Mouse (Mus musculus): Measurements from ENCODE around the gene Nav3. TPM values are rescaled to one million over a fixed set of nuclear protein-coding genes. Genes with fewer than 3 reads are reported as not detected.
A peak's percentile ranks its signal among the peaks of the same experiment; 100 is the strongest.

The Nav3 gene
- total RNA-seq (2021): 10 to 100 TPM in 1 of 2 experiments, 1 to 10 TPM in 1; 8.9 to 11.6 TPM
- long read RNA-seq, experiment 1, partial matches to known transcripts: 0 of 1 reads
- long read RNA-seq, experiment 1, other reads (novel, unspliced or antisense): 1 of 1 reads
- long read RNA-seq, experiment 2, partial matches to known transcripts: 0 of 2 reads
- long read RNA-seq, experiment 2, other reads (novel, unspliced or antisense): 2 of 2 reads

DNA sequence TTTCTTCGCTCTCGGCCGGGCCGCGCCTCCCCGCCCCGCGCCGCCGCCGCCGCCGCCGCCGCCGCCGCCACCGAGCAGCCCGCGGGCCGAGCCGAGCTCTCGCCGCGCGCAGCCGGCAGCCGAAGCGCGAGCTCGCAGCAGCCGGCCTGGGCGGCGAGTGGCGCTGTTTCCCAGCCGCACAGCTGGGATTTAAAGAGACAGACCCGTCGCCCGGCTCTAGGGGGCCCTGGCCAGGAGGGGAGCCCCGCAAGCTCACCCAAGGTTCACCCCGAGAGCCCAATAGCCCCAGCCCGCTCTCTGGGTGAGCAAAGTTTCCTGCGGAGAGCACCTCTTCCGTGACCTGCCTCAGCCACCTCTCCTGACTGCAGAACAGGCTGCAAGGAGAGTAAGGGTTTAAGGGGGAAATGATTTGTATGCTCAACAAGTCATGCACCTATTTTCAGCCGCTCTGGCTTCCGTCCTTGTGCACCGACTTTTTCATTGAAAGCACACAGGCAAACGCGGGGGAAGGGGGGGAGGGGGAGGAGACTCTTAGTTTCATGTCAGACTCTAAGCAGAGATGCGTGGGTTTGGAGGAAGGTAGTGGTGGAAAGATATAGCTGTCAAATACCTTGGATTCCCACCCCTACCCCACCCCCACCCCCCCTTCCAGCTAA is at the start of gene Nav3:
TSS of gene Nav3 (minus strand) at position 367 of the 656 bp plus-strand sequence.
- peak; percentile 75 to 76 for DNase-seq
- intact Hi-C loops (cut with DNase I): loop anchor here (5.0 kb wide), 1 partner anchor 196 kb away; no protein-coding TSS in a partner anchor

DNA sequence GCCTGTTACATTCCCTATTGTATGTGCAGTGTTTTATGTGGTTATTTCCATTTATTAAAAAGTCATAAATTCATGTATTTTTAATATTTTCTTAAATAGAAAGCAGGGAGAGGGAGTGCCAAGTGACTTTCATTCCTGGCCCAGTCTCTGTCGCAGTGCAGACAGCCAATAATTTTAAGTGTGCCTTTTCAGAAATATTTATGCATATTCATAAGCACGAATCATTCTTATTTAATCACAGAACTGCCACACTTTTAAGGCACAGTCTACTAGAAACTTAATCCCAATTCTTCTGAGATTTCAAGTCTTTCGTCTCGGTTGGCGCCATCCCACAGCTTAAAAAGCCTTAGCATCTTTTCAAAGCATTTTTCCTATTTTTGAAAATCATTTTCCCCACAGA is 29.3 kb upstream of the Nav3 start:
- DNase-seq: no peak
- intact Hi-C loops (cut with DNase I): no loop called here

DNA sequence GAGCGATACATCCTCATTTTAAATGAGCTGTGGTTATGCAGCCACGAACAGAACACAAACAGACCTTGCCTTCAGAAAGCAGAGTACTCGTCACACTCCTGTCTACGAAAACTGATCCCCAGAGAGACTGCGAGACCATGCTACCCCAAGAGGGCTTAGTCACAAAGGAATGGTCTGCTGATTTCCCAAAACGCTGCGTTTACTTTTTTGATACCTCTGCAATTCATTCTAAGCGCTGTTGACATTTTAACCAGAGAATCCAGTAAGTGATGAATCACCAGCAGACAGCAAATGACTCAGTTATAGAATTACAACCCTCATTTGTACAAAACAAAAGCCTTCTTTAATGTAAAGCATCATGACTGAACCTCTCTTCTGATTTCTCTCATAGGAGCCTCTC is 28.8 kb upstream of the Nav3 start:
- DNase-seq: no peak
- intact Hi-C loops (cut with DNase I): no loop called here

- DNase-seq: no peak
- intact Hi-C loops (cut with DNase I): no loop called here
Observed at GRCm38 (mm10) chr10:110479189-110479588, 23.2 kb upstream of the Nav3 start.

DNA sequence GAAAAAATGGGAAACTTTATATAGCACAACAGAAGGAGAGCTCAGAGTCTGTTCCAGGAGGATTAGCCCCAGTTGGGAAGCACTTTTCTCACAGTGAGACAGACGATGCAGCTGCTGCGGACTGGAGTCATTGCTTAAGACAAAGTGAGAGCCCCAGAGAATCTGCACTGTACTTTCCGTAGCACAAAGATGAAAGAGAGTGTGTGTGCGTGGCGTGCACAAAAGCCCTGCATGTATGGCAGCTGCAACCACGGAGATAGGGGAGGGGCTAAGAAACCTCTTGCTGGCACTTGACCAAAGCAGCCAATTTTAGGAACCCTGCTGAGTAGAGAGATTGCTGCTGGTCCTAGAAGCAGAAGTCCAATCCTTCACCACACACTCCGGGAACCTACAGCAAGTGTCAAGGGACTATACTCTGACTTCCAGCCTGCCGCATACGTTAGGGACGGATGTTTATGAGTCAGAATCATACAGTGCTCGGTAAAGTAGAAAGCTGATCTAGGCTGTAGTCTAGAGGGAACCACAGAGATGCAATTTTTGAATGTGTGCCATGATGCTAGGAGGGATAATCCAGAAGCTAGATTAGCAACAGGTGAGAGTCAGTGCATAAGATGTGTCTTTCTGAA is 21.8 kb upstream of the Nav3 start:
- no peak for DNase-seq
- intact Hi-C loops (cut with DNase I): no loop called here

GRCm38 (mm10) chr10:110474107-110474506 is 18.1 kb upstream of the Nav3 start:
- no peak for DNase-seq

GRCm38 (mm10) chr10:110469445-110469844 is 13.4 kb upstream of the Nav3 start:
- intact Hi-C loops (cut with DNase I): no loop called here
- no peak for DNase-seq

More at GRCm38 (mm10) chr10:110474107-110474506, 18.1 kb upstream of the Nav3 start:
- intact Hi-C loops (cut with DNase I): no loop called here

GRCm38 (mm10) chr10:110455063-110455837 is 754 bp downstream of the Nav3 start:
- intact Hi-C loops (cut with DNase I): loop anchor here (5.0 kb wide), 1 partner anchor 197 kb away; no protein-coding TSS in a partner anchor
- DNase-seq: no peak

DNA sequence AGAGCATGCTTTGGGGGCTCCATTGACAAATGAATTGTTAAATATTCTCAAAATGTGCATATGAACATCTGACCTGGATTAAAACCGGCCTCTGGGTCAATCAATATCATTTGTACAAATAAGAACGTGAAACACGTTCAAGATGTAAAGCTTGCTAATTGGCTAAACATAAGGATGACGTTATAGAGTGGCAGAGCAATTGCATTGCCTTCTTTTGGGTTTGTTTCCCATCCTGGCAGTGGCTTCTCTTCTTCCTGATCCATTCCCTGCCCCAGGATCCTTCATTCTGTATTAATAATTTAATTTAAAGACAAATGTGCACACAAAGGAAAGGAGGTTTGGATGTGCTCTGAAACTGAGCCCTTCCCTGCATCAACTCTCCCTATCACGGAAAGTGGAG is 2.4 kb downstream of the Nav3 start:
- intact Hi-C loops (cut with DNase I): no loop called here
- no peak for DNase-seq

GRCm38 (mm10) chr10:110440396-110440795 is 15.6 kb downstream of the Nav3 start:
- no peak for DNase-seq
- intact Hi-C loops (cut with DNase I): no loop called here

DNA sequence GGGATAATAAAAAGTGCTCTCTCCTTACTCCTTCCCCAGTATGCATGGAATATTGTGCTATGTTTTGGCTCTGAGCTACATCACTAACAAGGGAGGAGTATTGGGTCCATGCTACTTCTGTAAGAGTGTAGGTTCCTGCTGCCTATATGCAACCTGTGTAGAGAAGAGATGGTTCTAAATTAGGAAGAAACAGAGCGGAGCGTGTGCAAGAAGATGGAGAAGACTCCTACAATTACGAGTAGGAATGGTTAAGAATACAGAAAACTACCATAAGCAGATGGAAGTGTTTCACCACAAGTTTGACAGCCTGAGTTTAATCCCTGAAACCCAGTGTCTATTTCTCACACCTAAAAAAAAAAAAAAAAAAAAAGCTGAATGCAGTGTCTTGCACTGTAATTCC is 24.9 kb downstream of the Nav3 start:
- no peak for DNase-seq

DNA sequence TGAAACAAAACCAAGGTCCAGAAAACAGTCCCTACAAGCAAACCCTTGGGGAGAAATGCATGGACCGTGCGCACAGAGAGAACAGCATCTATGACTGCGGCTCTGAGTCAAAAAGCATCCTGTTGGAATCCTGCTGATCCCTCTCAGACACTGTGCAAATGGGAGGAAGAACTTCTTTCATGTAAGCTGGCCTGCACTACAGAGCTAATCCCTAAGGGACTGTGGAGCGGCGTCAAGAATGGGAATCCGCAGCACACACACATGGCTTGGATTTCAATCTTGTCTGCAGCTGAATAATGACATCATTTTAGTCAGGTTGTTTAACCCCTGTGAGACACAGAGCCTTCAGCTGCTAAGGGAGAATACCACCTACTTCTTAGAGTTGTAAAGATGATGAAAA is 26.4 kb downstream of the Nav3 start:
- peak in 1 of 2 experiments; percentile 3 for DNase-seq

More for the DNA sequence above, 24.9 kb downstream of the Nav3 start:
- intact Hi-C loops (cut with DNase I): no loop called here

DNA sequence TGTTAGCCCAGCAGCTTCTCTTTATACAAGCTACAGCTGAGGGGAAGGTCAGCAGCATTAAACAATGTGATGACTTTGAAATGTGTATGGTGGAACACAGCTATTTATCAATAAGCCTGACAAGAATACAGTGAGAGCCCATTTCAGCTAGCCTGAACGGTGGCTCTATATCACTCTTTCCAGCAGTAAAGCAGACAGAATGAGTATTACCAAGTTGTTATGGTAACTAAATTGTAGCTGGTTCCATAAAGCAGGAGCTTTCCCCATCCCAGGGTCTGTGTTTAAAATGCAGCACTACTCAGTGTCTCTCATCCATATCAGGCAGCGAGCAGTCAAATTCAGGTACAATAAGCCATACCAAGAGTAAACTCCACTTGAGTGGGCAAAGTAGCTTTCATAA is 27.0 kb downstream of the Nav3 start:
- DNase-seq: no peak
- intact Hi-C loops (cut with DNase I): no loop called here

More for the DNA sequence above, 26.4 kb downstream of the Nav3 start:
- intact Hi-C loops (cut with DNase I): no loop called here

GRCm38 (mm10) chr10:110421533-110421932 is 34.5 kb downstream of the Nav3 start:
- intact Hi-C loops (cut with DNase I): no loop called here
- no peak for DNase-seq

- no peak for DNase-seq
- intact Hi-C loops (cut with DNase I): no loop called here
Observed at GRCm38 (mm10) chr10:110417003-110417402, 39.0 kb downstream of the Nav3 start.

- no peak for DNase-seq
- intact Hi-C loops (cut with DNase I): no loop called here
Observed at GRCm38 (mm10) chr10:110415624-110416023, 40.4 kb downstream of the Nav3 start.

GRCm38 (mm10) chr10:110413281-110413897 is 42.6 kb downstream of the Nav3 start:
- intact Hi-C loops (cut with DNase I): no loop called here
- DNase-seq: no peak

DNA sequence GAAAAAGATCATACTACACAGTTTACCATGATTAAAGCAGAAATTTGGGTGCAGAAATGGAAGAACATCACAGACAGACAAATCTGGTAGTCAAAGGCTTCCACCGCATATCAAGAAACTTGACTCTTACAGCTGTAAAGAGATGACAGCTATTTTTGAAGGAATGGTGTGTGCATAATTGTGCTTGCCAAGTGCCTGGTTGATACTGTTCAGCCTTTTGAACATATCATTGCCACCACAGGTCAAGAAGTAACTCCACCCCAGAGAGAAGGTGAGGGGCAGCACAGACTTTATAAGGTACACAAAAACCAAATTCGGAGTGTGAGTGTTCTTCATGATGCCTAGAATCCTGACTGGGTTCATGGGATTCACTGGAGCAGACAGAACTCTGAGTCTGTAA is 53.1 kb downstream of the Nav3 start:
- DNase-seq: no peak
- intact Hi-C loops (cut with DNase I): no loop called here

DNA sequence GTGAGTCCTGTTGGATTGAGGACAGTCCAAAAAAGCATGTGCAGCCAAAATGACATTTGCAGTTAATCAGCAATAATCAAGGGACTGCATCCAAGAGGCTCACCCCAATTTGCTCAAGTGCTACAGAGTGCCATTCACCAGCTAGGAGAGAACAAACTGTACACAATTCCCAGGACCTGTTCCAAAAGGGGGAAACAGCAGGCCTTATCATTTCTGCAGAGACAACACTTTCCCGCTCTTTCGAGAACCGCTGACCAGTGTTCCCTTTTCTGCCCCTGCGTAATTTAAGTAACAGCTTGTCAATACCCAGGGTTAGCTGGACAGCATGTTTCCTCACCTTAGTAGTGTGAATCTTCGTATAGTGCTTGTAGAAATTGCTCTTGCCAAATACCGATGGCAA is 55.4 kb downstream of the Nav3 start:
- DNase-seq: peak in 1 of 2 experiments; percentile 1
- intact Hi-C loops (cut with DNase I): no loop called here

DNA sequence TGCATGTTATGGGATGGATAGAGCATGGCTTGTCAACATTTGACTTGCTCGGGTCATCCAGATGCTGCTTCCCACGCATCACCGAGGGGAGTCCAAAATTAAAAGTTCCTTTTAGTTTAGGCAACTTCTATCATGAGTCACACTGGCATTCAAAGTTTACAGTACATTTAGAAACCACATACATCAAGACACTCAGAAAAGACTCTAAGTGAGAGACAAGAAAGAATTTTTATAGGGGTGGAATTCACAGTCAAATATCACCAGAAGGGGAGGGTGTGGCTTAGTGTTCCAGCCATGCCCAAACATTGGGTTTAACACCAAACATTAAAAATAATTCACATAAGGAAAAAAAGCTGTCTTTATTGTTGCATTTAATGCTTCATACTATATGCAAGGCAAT is 57.4 kb downstream of the Nav3 start:
- intact Hi-C loops (cut with DNase I): no loop called here

More for the DNA sequence above, 57.4 kb downstream of the Nav3 start:
- no peak for DNase-seq
